Comparison of ENCODE assay signal across 9 mouse cellular contexts in the genomic region with DNA sequence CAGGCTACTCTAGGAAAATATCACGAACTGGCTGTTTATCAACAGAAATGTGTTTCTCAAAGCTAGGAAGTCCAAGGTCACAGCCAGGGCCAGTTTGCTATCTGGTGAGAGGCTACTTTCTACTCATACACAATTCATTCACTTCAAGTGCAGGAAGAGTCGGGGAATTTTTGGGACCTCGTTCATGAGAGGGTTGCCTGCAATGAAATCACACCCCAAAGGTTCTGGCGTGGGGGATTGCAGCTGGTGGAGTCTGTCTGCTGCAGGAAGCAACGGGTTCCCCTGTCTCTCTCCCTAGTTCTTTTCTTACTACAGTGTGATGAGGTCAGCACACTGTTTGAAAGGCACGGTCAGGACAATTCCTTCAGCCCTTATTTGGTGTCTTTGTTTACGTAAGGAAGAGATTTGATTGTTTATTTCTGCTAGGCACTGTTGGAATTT. TPM values are rescaled to one million over a fixed set of nuclear protein-coding genes. Genes with fewer than 3 reads are reported as not detected.
DNase-seq lines count a peak whose midpoint lies in the region; ATAC-seq and TF ChIP-seq lines count a peak whose summit lies in the region.
"Had no signal": no experiment of that assay in that cellular context is flagged by ENCODE, and none has a peak within 500 bp of the region (broad histone marks: within the 10 kb centered on the region; RNA-seq: fewer than 3 reads in every experiment).

No protein-coding gene starts in this region.

- no peak overlapping the region for H3K9ac ChIP-seq in stomach, postnatal 0 days (ENCODE audit: low read length)
- H3K9ac ChIP-seq in forebrain, embryonic 11.5 days (ENCODE audit: low read length), result no peak overlapping the region

- no peak for ATAC-seq in stomach, postnatal 0 days (ENCODE audit: low FRiP score, low TSS enrichment)
- no peak for ATAC-seq in forebrain, embryonic 11.5 days (replicated peaks; ENCODE audit: low FRiP score)

- WGBS in stomach, postnatal 0 days, result 11% methylated on average over 7 of the region's 7 CpGs
- 68% methylated on average over 7 of the region's 7 CpGs for WGBS in forebrain, embryonic 11.5 days

- no peaks in the 10 kb centered on the region for H3K9me3 ChIP-seq in stomach, postnatal 0 days (ENCODE audit: control insufficient read depth, low read length)
- H3K9me3 ChIP-seq in forebrain, embryonic 11.5 days (ENCODE audit: control insufficient read depth, low read length), result no peaks in the 10 kb centered on the region

- no peak overlapping the region for H3K4me2 ChIP-seq in stomach, postnatal 0 days (replicated peaks; ENCODE audit: low read depth)
- no peak overlapping the region for H3K4me2 ChIP-seq in forebrain, embryonic 11.5 days (ENCODE audit: low read depth, low read length, severe bottlenecking)

- H3K27ac ChIP-seq in gastrocnemius, adult 2 months, result peak overlapping the region; percentile 77
- H3K27ac ChIP-seq in stomach, postnatal 0 days (replicated peaks), result peak overlapping the region; percentile 75
- H3K27ac ChIP-seq in forebrain, embryonic 11.5 days (ENCODE audit: low read depth, low read length), result no peak overlapping the region

- H3K27me3 ChIP-seq in stomach, postnatal 0 days (ENCODE audit: control insufficient read depth, insufficient read depth, low read length), result no peaks in the 10 kb centered on the region
- no peaks in the 10 kb centered on the region for H3K27me3 ChIP-seq in forebrain, embryonic 11.5 days (ENCODE audit: control insufficient read depth, insufficient read depth, low read length)

- no peaks in the 10 kb centered on the region for H3K36me3 ChIP-seq in stomach, postnatal 0 days (ENCODE audit: control insufficient read depth, insufficient read depth, low read length)
- no peaks in the 10 kb centered on the region for H3K36me3 ChIP-seq in forebrain, embryonic 11.5 days (ENCODE audit: control insufficient read depth, insufficient read depth, low read length)

- no peak for DNase-seq in gastrocnemius, adult 2 months
- no peak for DNase-seq in gastrocnemius, adult 18-20 months (ENCODE audit: low spot score)
- peak; percentile 21 for DNase-seq in testis, postnatal 14 days (ENCODE audit: low spot score)
- no peak for DNase-seq in testis, postnatal 10 days (ENCODE audit: low spot score)
- peak; percentile 16 to 43 for DNase-seq in kidney, postnatal 25 days
- DNase-seq in stomach, postnatal 0 days (ENCODE audit: low spot score), result no peak
- no peak for DNase-seq in forebrain, embryonic 11.5 days (ENCODE audit: low spot score)
- no peak for DNase-seq in spleen, adult 18-20 months
- DNase-seq: cerebellum, adult 18-20 months had no signal

- H3K4me3 ChIP-seq in gastrocnemius, adult 2 months, result no peak overlapping the region
- H3K4me3 ChIP-seq in stomach, postnatal 0 days (ENCODE audit: low read depth, low read length), result no peak overlapping the region
- no peak overlapping the region for H3K4me3 ChIP-seq in forebrain, embryonic 11.5 days (ENCODE audit: low read depth, low read length)

- TF ChIP-seq CTCF in gastrocnemius, adult 2 months (IDR thresholded peaks at IDR 0.05), result no peak
- no peak for TF ChIP-seq CTCF in stomach, postnatal 0 days (IDR thresholded peaks at IDR 0.05; ENCODE audit: low read depth)

- no peak for TF ChIP-seq EP300 in stomach, postnatal 0 days (optimal IDR thresholded peaks at IDR 0.05)

- intact Hi-C loops in gastrocnemius, adult 2 months (cut with DNase I), result no loop called here

- H3K4me1 ChIP-seq in stomach, postnatal 0 days (replicated peaks; ENCODE audit: control insufficient read depth, insufficient read depth), result peaks cover 4% of the 10 kb centered on the region; the same call in 1 of the 2 replicates
- peaks cover 3% of the 10 kb centered on the region; the same call in 1 of the 2 replicates for H3K4me1 ChIP-seq in forebrain, embryonic 11.5 days (replicated peaks; ENCODE audit: control insufficient read depth, insufficient read depth, low read length)

RNA-seq across cellular contexts. Expression of gene Alg14, which starts 48.8 kb away (rescaled TPM):
- total RNA-seq in gastrocnemius, adult 2 months (2021), result 1 to 10 TPM; 7.5 to 7.7 TPM
- 1 to 10 TPM; 6.7 to 6.9 TPM for total RNA-seq in gastrocnemius, adult 18-20 months (2021)
- polyA plus RNA-seq in stomach, postnatal 0 days (2015; fragmentation: Nextera tagmentation; extraction: Ambion mirVana), result 35.3 and 35.7 TPM in 2 replicates
- 28.9 and 30.2 TPM in 2 replicates for polyA plus RNA-seq in forebrain, embryonic 11.5 days (2014; fragmentation: Nextera tagmentation; extraction: Ambion mirVana)

RNA-seq across cellular contexts. Expression of gene Tmem56, which starts 57.4 kb away (rescaled TPM):
- 10 to 100 TPM; 44.5 to 47.4 TPM for total RNA-seq in gastrocnemius, adult 2 months (2021)
- total RNA-seq in gastrocnemius, adult 18-20 months (2021), result 10 to 100 TPM; 44.0 to 52.1 TPM
- polyA plus RNA-seq in stomach, postnatal 0 days (2015; fragmentation: Nextera tagmentation; extraction: Ambion mirVana), result 2.6 TPM in 2 replicates
- 2.1 and 3.1 TPM in 2 replicates for polyA plus RNA-seq in forebrain, embryonic 11.5 days (2014; fragmentation: Nextera tagmentation; extraction: Ambion mirVana)

Comparison
In these comparisons a context has a peak if more than half of its experiments do, and no peak if none do; other contexts are left out.
1. DNase-seq: peak in testis, postnatal 14 days (single experiment) and kidney, postnatal 25 days (2 of 2); none in gastrocnemius, adult 2 months (single experiment), gastrocnemius, adult 18-20 months (single experiment), testis, postnatal 10 days (single experiment), stomach, postnatal 0 days (single experiment), forebrain, embryonic 11.5 days (single experiment) and spleen, adult 18-20 months (0 of 2).